Mouse (Mus musculus) olfactory bulb, adult 2 months (tissue): Measurements from ENCODE around the gene Sept10.

ENCODE experiments used
- CTCF ChIP-seq: fragments of 200-500 bp; IDR thresholded peaks from 2 replicates; pipeline ENCODE4 v1.5.1; 2012; ENCODE audit warnings: low read depth, mild to moderate bottlenecking, low read length, moderate library complexity; ENCODE audit not compliant: insufficient read depth
- POLR2A ChIP-seq: fragments of 200-500 bp; IDR thresholded peaks from 2 replicates; pipeline ENCODE4 v1.6.1; 2012; ENCODE audit warnings: mild to moderate bottlenecking, low read depth, low read length, moderate library complexity; ENCODE audit not compliant: insufficient read depth

DNA sequence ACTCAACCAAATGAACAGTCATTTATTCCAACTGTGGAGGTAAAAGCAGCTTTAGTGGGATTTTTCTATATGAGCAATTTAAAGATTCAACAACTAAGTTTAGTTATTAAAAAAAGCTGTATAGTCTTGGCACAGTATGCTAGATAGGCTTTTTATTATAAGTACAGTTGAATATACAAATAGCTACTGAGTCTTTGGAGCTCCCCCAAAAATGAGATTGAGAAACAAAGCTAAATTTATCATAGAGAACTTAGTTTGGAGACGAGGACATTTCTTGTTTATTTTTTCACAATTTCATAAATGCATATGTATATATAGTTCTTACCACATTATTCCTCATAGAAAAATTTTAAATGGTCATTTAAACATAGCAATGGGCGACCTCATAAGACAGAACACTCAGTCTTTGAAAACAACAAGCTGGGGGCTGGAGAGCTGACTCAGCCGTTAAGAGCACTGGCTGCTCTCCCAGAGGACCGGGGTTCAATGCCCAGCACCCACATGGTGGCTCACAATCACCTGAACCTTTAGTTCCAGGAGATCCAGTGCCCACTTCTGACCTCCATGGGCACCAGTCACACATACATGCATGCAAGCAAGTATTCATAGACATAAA lies 7.7 kb upstream of the Sept10 start:
- TF ChIP-seq CTCF (no peak), POLR2A (no peak)
